Mouse (Mus musculus) central nervous system, embryonic 11.5 days (tissue): ENCODE data around the gene C330007P06Rik. TPM values are rescaled to one million over a fixed set of nuclear protein-coding genes. Genes with fewer than 3 reads are reported as not detected.

Source experiments
- polyA plus RNA-seq: library from polyadenylated mRNA; depleted of rRNA; stranded (reverse); fragments of >200 nt; gene quantifications from 2 replicates; pipeline ENCODE4 v1.2.3, GENCODE M21; 2012; rRNA removed

C330007P06Rik gene
- 21.0 and 27.3 TPM in 2 replicates for polyA plus RNA-seq

GRCm38 (mm10) chrX:36873765-36874164 is at the start of gene C330007P06Rik, which contains the start of gene Ube2a:
Gene C330007P06Rik (minus strand): TSS chrX:36874111.
Gene Ube2a (plus strand): TSS chrX:36873900.

GRCm38 (mm10) chrX:36902321-36903114 is 28.6 kb upstream of the C330007P06Rik start, which contains the start of gene Nkrf:
Gene Nkrf (minus strand): TSS chrX:36902899.

GRCm38 (mm10) chrX:36795424-36796162 is 78.3 kb downstream of the C330007P06Rik start, which contains the start of gene Slc25a5:
Gene Slc25a5 (plus strand): TSS chrX:36795651.

Other genes with a start within 250 kb of the C330007P06Rik start
- gene Akap17b, start 228.7 kb downstream of the C330007P06Rik start, polyA plus RNA-seq: 5.5 and 5.7 TPM in 2 replicates
- 0.93 and 1.1 TPM in 2 replicates for gene Slc25a43, start 130.5 kb downstream of the C330007P06Rik start, polyA plus RNA-seq
- gene Slc25a5, start 78.5 kb downstream of the C330007P06Rik start, polyA plus RNA-seq: 454 and 581 TPM in 2 replicates
- 19.7 and 44.4 TPM in 2 replicates for gene Ube2a, start 211 bp downstream of the C330007P06Rik start, polyA plus RNA-seq
- 8.6 and 9.0 TPM in 2 replicates for gene Nkrf, start 28.8 kb upstream of the C330007P06Rik start, polyA plus RNA-seq
- gene Sept6, start 117.7 kb upstream of the C330007P06Rik start, polyA plus RNA-seq: 52.2 and 52.7 TPM in 2 replicates
- gene Sowahd, start 174.7 kb upstream of the C330007P06Rik start, polyA plus RNA-seq: 0.06 and 0.12 TPM in 2 replicates
- 463 and 1,092 TPM in 2 replicates for gene Rpl39, start 211.3 kb upstream of the C330007P06Rik start, polyA plus RNA-seq
- gene Upf3b, start 236.2 kb upstream of the C330007P06Rik start, polyA plus RNA-seq: 47.1 and 59.8 TPM in 2 replicates